Mouse (Mus musculus): ENCODE results near the gene Gimap5.
A peak's percentile ranks its signal among the peaks of the same experiment; 100 is the strongest.

The Gimap5 gene

GRCm38 (mm10) chr6:48739780-48740055 is 6.3 kb upstream of the Gimap5 start:
- no peak for DNase-seq (ENCODE audit: low read depth, low spot score)

- no peak for DNase-seq (ENCODE audit: low read depth, low spot score)
Observed at GRCm38 (mm10) chr6:48740501-48741169, 5.4 kb upstream of the Gimap5 start.

GRCm38 (mm10) chr6:48741273-48741672 is 4.7 kb upstream of the Gimap5 start:
- no peak for DNase-seq (ENCODE audit: low read depth, low spot score)

DNA sequence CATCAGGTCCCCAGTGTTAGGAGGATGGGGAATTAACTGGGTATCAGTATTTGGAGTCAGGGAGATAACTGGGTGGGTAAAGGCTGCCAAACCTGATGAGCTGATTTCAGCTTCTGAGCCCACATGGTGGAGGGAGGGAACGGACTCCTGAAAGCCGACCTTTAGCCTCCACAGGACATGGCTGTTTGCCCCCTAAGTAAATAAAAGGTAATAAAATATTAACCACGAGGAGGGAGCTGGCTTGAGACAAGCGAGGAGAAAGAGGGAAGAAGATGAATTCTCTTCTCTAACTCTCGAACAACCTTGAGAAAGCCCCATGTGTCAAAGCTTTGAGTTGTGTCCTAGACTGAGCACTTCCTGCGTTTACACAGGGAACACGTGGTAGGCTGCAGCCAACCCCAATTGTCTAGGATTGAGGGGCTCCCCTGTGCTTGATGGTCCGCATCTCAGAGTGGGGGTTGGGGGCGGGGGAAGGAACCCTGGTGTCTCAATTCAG is 4.2 kb upstream of the Gimap5 start:
- DNase-seq (ENCODE audit: low read depth, low spot score): no peak

GRCm38 (mm10) chr6:48742422-48743351 is 3.3 kb upstream of the Gimap5 start:
- DNase-seq (ENCODE audit: low read depth, low spot score): no peak

- no peak for DNase-seq (ENCODE audit: low read depth, low spot score)
Observed at GRCm38 (mm10) chr6:48745490-48745889, 507 bp upstream of the Gimap5 start.

- DNase-seq (ENCODE audit: low read depth, low spot score): no peak
Observed at GRCm38 (mm10) chr6:48747091-48747966, 1.3 kb downstream of the Gimap5 start.

GRCm38 (mm10) chr6:48763567-48764270 is 17.7 kb downstream of the Gimap5 start:
- no peak for DNase-seq (ENCODE audit: low read depth, low spot score)

- DNase-seq (ENCODE audit: low read depth, low spot score): no peak
Observed at GRCm38 (mm10) chr6:48764496-48764895, 18.5 kb downstream of the Gimap5 start.

- DNase-seq (ENCODE audit: low read depth, low spot score): no peak
Observed at GRCm38 (mm10) chr6:48768178-48768869, 22.3 kb downstream of the Gimap5 start.

GRCm38 (mm10) chr6:48768933-48769332 is 22.9 kb downstream of the Gimap5 start:
- no peak for DNase-seq (ENCODE audit: low read depth, low spot score)

DNA sequence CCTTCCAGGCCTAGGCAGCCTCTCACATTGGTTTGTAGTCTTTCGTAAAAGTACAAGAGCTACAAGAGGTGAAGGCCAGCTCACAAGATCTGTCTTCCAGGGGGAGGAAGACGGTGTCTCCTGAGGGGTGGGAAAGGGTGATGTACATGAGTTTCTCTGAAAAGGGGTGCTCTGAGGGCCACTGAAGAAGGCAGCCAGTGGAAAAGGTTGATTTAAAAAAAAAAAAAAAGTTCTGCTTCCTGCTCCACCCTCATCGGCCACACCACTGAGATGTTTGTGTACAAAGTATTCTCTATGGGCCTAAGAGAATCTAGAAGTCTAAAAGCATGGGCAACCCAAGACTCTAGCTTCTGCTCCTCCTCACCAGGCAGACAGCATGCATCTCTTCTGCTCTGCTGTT is 24.7 kb downstream of the Gimap5 start, which contains the start of gene Gimap3:
TSS of gene Gimap3 (minus strand) at position 156 of the 400 bp plus-strand sequence.
- no peak for DNase-seq (ENCODE audit: low read depth, low spot score)

- peak; percentile 39 for DNase-seq (ENCODE audit: low read depth, low spot score)
Observed at GRCm38 (mm10) chr6:48772030-48772429, 26.0 kb downstream of the Gimap5 start.

- no peak for DNase-seq (ENCODE audit: low read depth, low spot score)
Observed at GRCm38 (mm10) chr6:48784406-48784805, 38.4 kb downstream of the Gimap5 start.

GRCm38 (mm10) chr6:48785189-48785588 is 39.2 kb downstream of the Gimap5 start:
- DNase-seq (ENCODE audit: low read depth, low spot score): no peak

- DNase-seq (ENCODE audit: low read depth, low spot score): no peak
Observed at GRCm38 (mm10) chr6:48785601-48786000, 39.6 kb downstream of the Gimap5 start.

- no peak for DNase-seq (ENCODE audit: low read depth, low spot score)
Observed at GRCm38 (mm10) chr6:48787867-48788266, 41.9 kb downstream of the Gimap5 start.

DNA sequence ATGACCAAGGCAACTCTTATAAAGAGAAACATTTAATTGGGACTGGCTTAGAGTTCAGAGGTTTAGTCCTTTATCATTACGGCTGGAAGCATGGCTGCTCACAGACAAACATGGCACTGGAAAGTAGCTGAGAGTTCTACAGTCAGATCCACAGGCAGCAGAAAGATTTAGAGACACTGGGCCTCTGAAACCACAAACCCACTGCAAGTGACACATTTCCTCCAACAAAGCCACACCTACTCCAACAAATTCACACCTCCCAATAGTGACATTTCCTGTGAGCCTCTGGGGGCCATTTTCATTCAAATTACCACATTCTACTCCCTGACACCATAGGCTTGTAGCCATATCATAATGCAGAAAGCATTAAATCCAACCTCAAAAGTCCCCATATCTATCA is 55.9 kb downstream of the Gimap5 start:
- no peak for DNase-seq (ENCODE audit: low read depth, low spot score)

DNA sequence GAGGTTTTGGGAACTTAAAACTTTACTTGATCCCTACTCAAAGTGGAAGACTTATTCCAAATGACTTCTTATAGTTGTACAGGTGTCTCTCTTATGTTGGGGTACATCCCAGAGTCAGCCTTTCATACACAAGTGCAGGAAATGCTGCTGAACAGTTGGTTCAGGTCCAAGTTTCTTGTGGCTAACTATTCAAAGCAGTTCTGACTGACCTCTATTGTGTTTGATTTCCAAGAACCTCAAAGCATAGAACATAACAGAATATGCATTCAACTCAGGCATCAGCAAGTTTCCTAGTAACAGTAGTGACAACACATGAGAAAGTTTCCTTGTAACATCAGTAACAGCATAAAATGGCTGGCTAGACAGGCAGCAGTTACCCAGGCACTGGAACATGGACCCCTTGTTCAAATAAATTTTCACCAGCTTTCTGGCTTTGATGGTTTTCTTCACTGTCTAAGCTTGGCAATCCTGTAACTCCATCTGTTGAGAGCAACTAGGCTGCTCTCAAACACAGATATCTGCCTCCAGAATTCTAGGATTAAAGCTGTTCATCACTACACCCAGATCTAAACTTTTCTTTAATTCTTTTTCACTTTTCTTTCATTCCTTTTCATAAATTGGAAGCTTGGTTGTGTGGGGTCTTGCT is 57.5 kb downstream of the Gimap5 start:
- no peak for DNase-seq (ENCODE audit: low read depth, low spot score)
